Mouse (Mus musculus) spleen, adult 2 months (tissue): Measurements from ENCODE around the gene 1110051M20Rik.

Source experiments
- CTCF ChIP-seq: fragments of 200-500 bp; IDR thresholded peaks from 2 replicates; pipeline ENCODE4 v1.5.1; 2011; ENCODE audit warnings: mild to moderate bottlenecking, inconsistent platforms; ENCODE audit not compliant: insufficient read depth, insufficient read length, insufficient replicate concordance; ENCODE audit errors: extremely low read depth
- POLR2A ChIP-seq: fragments of 200-500 bp; IDR thresholded peaks from 2 replicates; pipeline ENCODE4 v1.6.1; 2011; ENCODE audit warnings: low read depth, low read length, inconsistent platforms

DNA sequence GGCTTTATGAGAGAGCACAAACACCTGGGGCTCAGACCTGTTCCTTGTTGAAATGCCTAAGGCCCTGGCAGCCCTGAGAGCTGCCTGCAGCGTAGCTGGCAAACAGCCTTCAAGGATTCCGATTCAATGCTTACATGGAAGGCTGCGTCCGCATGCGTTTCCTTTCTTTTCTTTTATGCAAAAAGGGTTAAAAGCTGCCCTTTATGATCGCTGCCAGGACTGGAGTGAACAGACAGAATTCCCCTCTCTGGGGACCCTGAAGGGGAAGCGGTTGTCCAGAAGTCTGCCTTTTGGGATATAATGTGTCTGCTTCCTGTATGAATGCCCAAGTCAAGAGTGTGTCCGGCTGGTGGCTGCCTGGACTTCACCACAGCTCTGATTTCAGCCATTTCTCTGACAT lies 23.1 kb upstream of the 1110051M20Rik start:
- TF ChIP-seq CTCF, result no peak
- TF ChIP-seq POLR2A, result no peak
